Mouse (Mus musculus) neural tube, embryonic 13.5 days (tissue): Measurements from ENCODE around the gene Acp1. TPM values are rescaled to one million over a fixed set of nuclear protein-coding genes. Genes with fewer than 3 reads are reported as not detected.

Source experiments
- ATAC-seq: fragments of 200-750 bp; cut with Nextera tagmentation; 2 replicates; pipeline ENCODE4 v1.8.0; 2017; ENCODE audit warnings: low read depth, mild to moderate bottlenecking, moderate TSS enrichment, moderate library complexity
- H3K27ac ChIP-seq: fragments of 300-500 bp; sonication (generic); replicated peaks from 2 replicates; pipeline ENCODE4 v1.5.1; 2015; ENCODE audit warnings: moderate library complexity, mild to moderate bottlenecking, inconsistent platforms
- H3K27me3 ChIP-seq: fragments of 300-500 bp; sonication (generic); 2 replicates; pipeline ENCODE4 v1.6.1; 2015; ENCODE audit warnings: mild to moderate bottlenecking, inconsistent platforms
- H3K36me3 ChIP-seq: fragments of 300-500 bp; sonication (generic); 2 replicates; pipeline ENCODE4 v1.6.1; 2015; ENCODE audit warnings: mild to moderate bottlenecking, inconsistent platforms
- H3K4me1 ChIP-seq: fragments of 300-500 bp; sonication (generic); replicated peaks from 2 replicates; pipeline ENCODE4 v1.6.1; 2015; ENCODE audit warnings: inconsistent platforms
- H3K4me2 ChIP-seq: fragments of 300-500 bp; sonication (generic); 2 replicates; pipeline ENCODE4 v1.6.1; 2015; ENCODE audit warnings: inconsistent platforms, mild to moderate bottlenecking, moderate library complexity
- H3K4me3 ChIP-seq: fragments of 300-500 bp; sonication (generic); 2 replicates; pipeline ENCODE4 v1.5.1; 2015; ENCODE audit warnings: mild to moderate bottlenecking, inconsistent platforms
- H3K9ac ChIP-seq: fragments of 300-500 bp; sonication (generic); 2 replicates; pipeline ENCODE4 v1.6.1; 2015; ENCODE audit warnings: moderate library complexity, mild to moderate bottlenecking, inconsistent platforms
- H3K9me3 ChIP-seq: fragments of 300-500 bp; sonication (generic); 2 replicates; pipeline ENCODE4 v1.6.1; 2016; ENCODE audit warnings: inconsistent platforms
- WGBS: fragments of 180-500 bp; shearing (Covaris S2); methylation state at CpG from one replicate; pipeline ENCODE4 v1.1.7; 2015; 5-methylcytosine and 5-hydroxymethylcytosine counted together
- polyA plus RNA-seq: library from polyadenylated mRNA; unstranded; fragments of >200 nt; fragmentation: Nextera tagmentation; extraction: Ambion mirVana; gene quantifications from 2 replicates; pipeline ENCODE4 v1.2.1, GENCODE M21; 2015

Gene Acp1
- polyA plus RNA-seq, 1 experiment from 2014 or later, result 129 TPM

- Histone ChIP-seq H3K27ac (no peak overlapping the region), H3K4me1 (no peaks in the 10 kb centered on the region)
- no peak for ATAC-seq
These were observed 55.8 kb downstream of the Acp1 start for GRCm38 (mm10) chr12:30855442-30856159.

GRCm38 (mm10) chr12:30851871-30852270 is 59.5 kb downstream of the Acp1 start:
- no peak overlapping the region for H3K27ac ChIP-seq
- WGBS, result 95% methylated on average over 6 of the region's 6 CpGs
- H3K4me3 ChIP-seq, result no peak overlapping the region
- H3K27me3 ChIP-seq, result no peaks in the 10 kb centered on the region
- no peaks in the 10 kb centered on the region for H3K36me3 ChIP-seq
- H3K4me2 ChIP-seq, result no peak overlapping the region
- no peak overlapping the region for H3K9ac ChIP-seq
- H3K4me1 ChIP-seq, result no peaks in the 10 kb centered on the region
- no peak for ATAC-seq
- no peaks in the 10 kb centered on the region for H3K9me3 ChIP-seq

More at GRCm38 (mm10) chr12:30855442-30856159, 55.8 kb downstream of the Acp1 start:
- Histone ChIP-seq H3K27me3 (no peaks in the 10 kb centered on the region), H3K36me3 (no peaks in the 10 kb centered on the region), H3K4me2 (no peak overlapping the region), H3K9ac (no peak overlapping the region), H3K9me3 (no peaks in the 10 kb centered on the region), H3K4me3 (no peak overlapping the region)
- 83% methylated on average over 6 of the region's 6 CpGs for WGBS

GRCm38 (mm10) chr12:30850902-30851301 is 60.5 kb downstream of the Acp1 start:
- no peak for ATAC-seq
- Histone ChIP-seq H3K4me2 (no peak overlapping the region), H3K9ac (no peak overlapping the region), H3K4me3 (no peak overlapping the region), H3K36me3 (no peaks in the 10 kb centered on the region), H3K9me3 (no peaks in the 10 kb centered on the region), H3K27me3 (no peaks in the 10 kb centered on the region), H3K27ac (no peak overlapping the region), H3K4me1 (no peaks in the 10 kb centered on the region)
- 75% methylated on average over 2 of the region's 2 CpGs for WGBS

GRCm38 (mm10) chr12:30848521-30848920 is 62.9 kb downstream of the Acp1 start:
- no peak overlapping the region for H3K4me2 ChIP-seq
- H3K36me3 ChIP-seq, result no peaks in the 10 kb centered on the region
- no peak for ATAC-seq
- no peaks in the 10 kb centered on the region for H3K27me3 ChIP-seq
- H3K9me3 ChIP-seq, result no peaks in the 10 kb centered on the region
- no peak overlapping the region for H3K9ac ChIP-seq
- no peak overlapping the region for H3K4me3 ChIP-seq
- no peak overlapping the region for H3K27ac ChIP-seq
- WGBS, result 89% methylated on average over 1 of the region's 1 CpGs
- no peaks in the 10 kb centered on the region for H3K4me1 ChIP-seq

Other genes starting within 250 kb of the Acp1 start
- 0.29 TPM in 1 of 2 replicates, not detected in the other for gene Alkal2, start 27.3 kb downstream of the Acp1 start, polyA plus RNA-seq
- gene Sh3yl1, start 79 bp upstream of the Acp1 start, polyA plus RNA-seq, result 39.8 and 45.1 TPM in 2 replicates
- gene Fam110c, start 162.3 kb upstream of the Acp1 start, polyA plus RNA-seq, result 0.08 TPM in 1 of 2 replicates, not detected in the other